Mouse (Mus musculus) left cerebral cortex, adult 11 months (tissue): ENCODE data around the gene Rogdi.

Source experiments
- DNase-seq: peaks from one replicate; pipeline ENCODE4 v3.0.0; 2022; ENCODE audit warnings: low spot score

Gene Rogdi

GRCm38 (mm10) chr16:4984717-4985116 lies 28.6 kb downstream of the Rogdi start:
- DNase-seq: no peak

- DNase-seq: no peak
Measured at GRCm38 (mm10) chr16:4979755-4980380, 33.5 kb downstream of the Rogdi start.

GRCm38 (mm10) chr16:4978275-4979051 lies 34.9 kb downstream of the Rogdi start:
- DNase-seq: peak; percentile 43

- DNase-seq: no peak
Measured at GRCm38 (mm10) chr16:4976180-4976579, 37.2 kb downstream of the Rogdi start.

GRCm38 (mm10) chr16:4974521-4974920 lies 38.8 kb downstream of the Rogdi start:
- no peak for DNase-seq

GRCm38 (mm10) chr16:4971626-4972025 lies 41.7 kb downstream of the Rogdi start:
- DNase-seq: no peak

GRCm38 (mm10) chr16:4969055-4969843 lies 44.1 kb downstream of the Rogdi start:
- DNase-seq: no peak

- DNase-seq: no peak
Measured at GRCm38 (mm10) chr16:4968426-4968825, 44.9 kb downstream of the Rogdi start.

- DNase-seq: no peak
Measured at GRCm38 (mm10) chr16:4965392-4966129, 47.8 kb downstream of the Rogdi start.

GRCm38 (mm10) chr16:4964731-4965391 lies 48.5 kb downstream of the Rogdi start:
- no peak for DNase-seq

- peak; percentile 99 for DNase-seq
Measured at GRCm38 (mm10) chr16:4963797-4964709, 49.3 kb downstream of the Rogdi start, which contains the start of gene Anks3. TSS of gene Anks3 (minus strand) at chr16:4964205.

GRCm38 (mm10) chr16:4963346-4963745 lies 50.0 kb downstream of the Rogdi start:
- DNase-seq: no peak

GRCm38 (mm10) chr16:4960260-4960659 lies 53.1 kb downstream of the Rogdi start:
- DNase-seq: no peak
